Mouse (Mus musculus): ENCODE measurements around the gene Arhgef17.

DNA sequence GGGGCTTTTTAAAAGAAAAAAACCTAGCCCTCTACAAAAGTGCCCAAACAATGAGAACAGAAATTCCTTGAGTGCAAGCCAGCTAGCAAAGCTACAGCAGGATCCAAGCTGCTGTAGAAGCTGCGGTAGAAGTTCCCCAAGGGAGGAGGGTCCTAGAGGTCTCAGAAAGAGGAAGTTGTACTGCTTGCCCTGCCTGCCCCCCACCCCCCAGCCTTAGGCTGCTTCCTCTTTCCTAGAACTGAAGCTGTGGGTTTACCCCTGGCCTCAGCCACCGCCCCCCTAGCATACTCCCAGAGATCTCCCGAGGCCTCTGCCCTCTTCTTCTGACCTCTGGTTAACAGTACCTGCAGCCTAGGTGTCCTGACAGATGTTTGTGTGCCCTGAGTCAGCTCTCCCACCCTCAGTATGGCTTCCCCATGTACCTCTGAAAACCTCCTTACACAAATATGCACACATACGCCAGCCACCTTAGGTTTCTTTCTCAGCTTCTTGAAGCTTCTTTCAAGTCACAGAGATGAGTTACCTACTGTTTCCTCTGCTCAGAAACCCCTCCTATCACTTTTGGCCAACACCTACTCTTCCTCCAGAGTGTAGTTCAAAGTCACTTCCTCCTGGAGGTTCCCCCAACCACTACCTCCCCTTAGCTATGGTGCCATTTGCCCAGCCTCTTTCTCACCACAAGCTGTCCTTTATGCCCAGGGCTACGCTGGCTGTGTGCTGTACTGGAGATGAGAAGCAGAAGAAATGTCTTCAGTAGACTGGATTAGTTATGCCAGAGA is 75.9 kb downstream of the Arhgef17 start:
- TF ChIP-seq CTCF (conservative IDR thresholded peaks at IDR 0.05; ENCODE audit: low read length) (no peak), NANOG (IDR thresholded peaks at IDR 0.05; ENCODE audit: borderline replicate concordance, low read length) (no peak)

Measured in E14TG2a.4 (cell line).